Mouse (Mus musculus) C2C12 (cell line): Measurements from ENCODE around the gene Rnf217.

Experiments
- CEBPB ChIP-seq: IDR thresholded peaks from one replicate; pipeline ENCODE4 v1.6.1; 2011; ENCODE audit warnings: low read depth, mild to moderate bottlenecking, control low read depth, moderate library complexity
- CTCF ChIP-seq: IDR thresholded peaks from one replicate; pipeline ENCODE4 v1.5.1; 2011; ENCODE audit not compliant: control insufficient read depth, insufficient read depth, insufficient read length
- FOSL1 ChIP-seq: IDR thresholded peaks from one replicate; pipeline ENCODE4 v1.8.0; 2011; ENCODE audit warnings: mild to moderate bottlenecking, low read length; ENCODE audit not compliant: poor library complexity, insufficient read depth, severe bottlenecking
- MAX ChIP-seq: IDR thresholded peaks from one replicate; pipeline ENCODE4 v1.6.1; 2011; ENCODE audit warnings: mild to moderate bottlenecking, control low read depth
- MYOG ChIP-seq: IDR thresholded peaks from one replicate; pipeline ENCODE4 v1.6.1; 2011; ENCODE audit not compliant: control insufficient read depth, insufficient read length; ENCODE audit errors: extremely low read depth
- USF1 ChIP-seq: IDR thresholded peaks from one replicate; pipeline ENCODE4 v1.6.1; 2011; ENCODE audit warnings: low read depth, mild to moderate bottlenecking, control low read depth, moderate library complexity

GRCm38 (mm10) chr10:31537213-31537612, 71.8 kb downstream of the Rnf217 start:
- TF ChIP-seq CTCF (no peak), CEBPB (no peak), USF1 (no peak), MYOG (no peak), FOSL1 (no peak), MAX (no peak)
